Mouse (Mus musculus) hematopoietic stem cell, adult 5-6 weeks (primary cell): ENCODE measurements around the gene Axin1. TPM values are rescaled to one million over a fixed set of nuclear protein-coding genes. Genes with fewer than 3 reads are reported as not detected.

ENCODE experiments used
- total RNA-seq: library from RNA; stranded (forward); fragments of 172-1452, 232-1000 nt; gene quantifications from 2 replicates; pipeline ENCODE4 v1.2.3, GENCODE M21; 2017

The Axin1 gene
- total RNA-seq, 1 experiment from 2014 or later = 358 TPM

Other genes starting within 250 kb of the Axin1 start
- 12.3 and 17.1 TPM in 2 replicates for gene Rab40c, start 219.0 kb upstream of the Axin1 start, total RNA-seq
- 33.8 and 47.5 TPM in 2 replicates for gene Pigq, start 193.8 kb upstream of the Axin1 start, total RNA-seq
- gene Nhlrc4, start 193.7 kb upstream of the Axin1 start, total RNA-seq = not detected in 2 replicates
- gene A930017K11Rik, start 186.1 kb upstream of the Axin1 start, total RNA-seq = not detected in 2 replicates
- gene Capn15, start 152.9 kb upstream of the Axin1 start, total RNA-seq = 3.3 and 8.1 TPM in 2 replicates
- 4.7 and 6.5 TPM in 2 replicates for gene Rab11fip3, start 69.1 kb upstream of the Axin1 start, total RNA-seq
- 23.8 and 27.2 TPM in 2 replicates for gene Decr2, start 48.4 kb upstream of the Axin1 start, total RNA-seq
- 70.3 and 75.4 TPM in 2 replicates for gene Nme4, start 43.1 kb upstream of the Axin1 start, total RNA-seq
- 10.3 and 13.2 TPM in 2 replicates for gene Tmem8, start 25.4 kb upstream of the Axin1 start, total RNA-seq
- gene Mrpl28, start 15.2 kb upstream of the Axin1 start, total RNA-seq = 21.7 and 31.0 TPM in 2 replicates
- 0.13 and 0.15 TPM in 2 replicates for gene Pdia2, start 60.4 kb downstream of the Axin1 start, total RNA-seq
- gene Rgs11, start 64.3 kb downstream of the Axin1 start, total RNA-seq = 0.89 and 1.9 TPM in 2 replicates
- gene Arhgdig, start 69.1 kb downstream of the Axin1 start, total RNA-seq = not detected in 2 replicates
- gene Fam234a, start 105.6 kb downstream of the Axin1 start, total RNA-seq = 9.1 and 9.5 TPM in 2 replicates
- gene Luc7l, start 114.2 kb downstream of the Axin1 start, total RNA-seq = 125 and 155 TPM in 2 replicates